8 mouse cellular contexts compared by ENCODE assay signal in the genomic region with DNA sequence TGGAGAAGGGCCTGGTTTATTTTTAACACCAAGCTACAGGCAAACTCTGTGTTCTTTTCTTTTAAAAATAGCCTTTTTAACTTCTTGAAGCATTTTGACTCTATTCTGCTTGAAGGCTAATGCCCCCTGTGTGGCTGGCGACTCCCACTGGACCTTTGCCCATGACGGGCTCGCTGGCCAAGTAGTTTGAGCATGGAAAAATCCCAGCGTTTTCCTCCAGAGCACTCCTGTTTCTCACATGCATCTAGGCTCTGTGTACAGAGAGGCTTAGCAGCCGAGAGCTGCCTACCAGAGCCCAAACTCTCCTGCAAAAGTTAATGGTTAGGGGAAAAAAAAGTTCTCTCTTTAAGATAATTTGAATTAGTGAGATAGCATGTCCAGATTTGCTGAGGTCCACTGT. TPM values are rescaled to one million over a fixed set of nuclear protein-coding genes. Genes with fewer than 3 reads are reported as not detected.
DNase-seq lines count a peak whose midpoint lies in the region; ATAC-seq and TF ChIP-seq lines count a peak whose summit lies in the region.

No protein-coding gene starts in this region.

- H3K9me3 ChIP-seq in intestine, embryonic 15.5 days: no peaks in the 10 kb centered on the region
- H3K9me3 ChIP-seq in stomach, embryonic 16.5 days (replicated peaks; ENCODE audit: control insufficient read depth, low read length): no peaks in the 10 kb centered on the region

- peak; percentile 46 to 83 for DNase-seq in adrenal gland, adult (ENCODE audit: inconsistent age in 2 of 2, low spot score in 1 of 2)
- DNase-seq in adrenal gland, postnatal 4 days (ENCODE audit: low spot score in 2 of 2): no peak
- peak; percentile 74 for DNase-seq in adrenal gland, postnatal 10 days
- peak; percentile 30 to 32 for DNase-seq in left cerebral cortex, adult 8-10 months (ENCODE audit: low spot score in 2 of 2)

- WGBS in intestine, embryonic 15.5 days: 31% methylated on average over 5 of the region's 5 CpGs
- WGBS in stomach, embryonic 16.5 days: 31% methylated on average over 5 of the region's 5 CpGs

- no peak overlapping the region for H3K9ac ChIP-seq in intestine, embryonic 15.5 days
- H3K9ac ChIP-seq in stomach, embryonic 16.5 days (ENCODE audit: low read length): no peak overlapping the region

- no peaks in the 10 kb centered on the region for H3K27me3 ChIP-seq in intestine, embryonic 15.5 days (replicated peaks)
- H3K27me3 ChIP-seq in stomach, embryonic 16.5 days (ENCODE audit: control insufficient read depth, insufficient read depth, low read length): no peaks in the 10 kb centered on the region

- H3K4me3 ChIP-seq in embryonic fibroblast, embryonic 13.5 days (ENCODE audit: insufficient read depth, low read length): no peak overlapping the region
- H3K4me3 ChIP-seq in intestine, embryonic 15.5 days (replicated peaks): no peak overlapping the region
- no peak overlapping the region for H3K4me3 ChIP-seq in stomach, embryonic 16.5 days (replicated peaks; ENCODE audit: low read length)

- peak; percentile 54 for ATAC-seq in intestine, embryonic 15.5 days
- ATAC-seq in stomach, embryonic 16.5 days (ENCODE audit: insufficient read depth, low FRiP score): 0 out of 2 replicates have a peak, but pooled peaks have one; percentile 46
- no peak for ATAC-seq in activated CD4-positive, CD25-positive, alpha-beta regulatory T cell, adult 4 months

- H3K4me2 ChIP-seq in intestine, embryonic 15.5 days (replicated peaks): 0 out of 2 replicates have a peak overlapping the region, but pooled peaks have one; percentile 4
- no peak overlapping the region for H3K4me2 ChIP-seq in stomach, embryonic 16.5 days (ENCODE audit: low read depth, low read length)

- H3K4me1 ChIP-seq in embryonic fibroblast, embryonic 13.5 days (ENCODE audit: control insufficient read depth, insufficient read depth, low read length): peaks cover 3% of the 10 kb centered on the region; the same call in 1 of the 2 replicates
- H3K4me1 ChIP-seq in intestine, embryonic 15.5 days (replicated peaks): 0 out of 2 replicates have a peak, but pooled peaks cover 3% of the 10 kb centered on the region
- peaks cover 8% of the 10 kb centered on the region; the same call in 1 of the 2 replicates for H3K4me1 ChIP-seq in stomach, embryonic 16.5 days (ENCODE audit: control insufficient read depth, insufficient read depth, low read length)

- no peak for TF ChIP-seq CTCF in embryonic fibroblast, embryonic 13.5 days (IDR thresholded peaks at IDR 0.05; ENCODE audit: borderline replicate concordance, insufficient read depth, low read length)

- H3K36me3 ChIP-seq in intestine, embryonic 15.5 days: no peaks in the 10 kb centered on the region
- no peaks in the 10 kb centered on the region for H3K36me3 ChIP-seq in stomach, embryonic 16.5 days (ENCODE audit: control insufficient read depth, insufficient read depth, low read length)

- H3K27ac ChIP-seq in embryonic fibroblast, embryonic 13.5 days (ENCODE audit: insufficient read depth, low read length): peak overlapping the region; percentile 0; the same call in 1 of the 2 replicates
- no peak overlapping the region; the same call in 1 of the 2 replicates for H3K27ac ChIP-seq in intestine, embryonic 15.5 days
- peak overlapping the region; percentile 63 for H3K27ac ChIP-seq in stomach, embryonic 16.5 days (ENCODE audit: low read length)

- TF ChIP-seq POLR2A in embryonic fibroblast, embryonic 13.5 days (IDR thresholded peaks at IDR 0.05; ENCODE audit: low read depth, low read length): no peak

RNA-seq across cellular contexts. Expression of gene Anapc15-ps, which starts 52.7 kb away (rescaled TPM):
- total RNA-seq in adrenal gland, postnatal 4 days (2021): not detected
- total RNA-seq in adrenal gland, postnatal 10 days (2021): not detected
- not detected in 2 replicates for polyA plus RNA-seq in embryonic fibroblast, embryonic 13.5 days (2011; ENCODE audit: insufficient read length, low read depth, missing spikeins)
- not detected in 2 replicates for polyA plus RNA-seq in intestine, embryonic 15.5 days (2015; fragmentation: Nextera tagmentation; extraction: Ambion mirVana)
- total RNA-seq in left cerebral cortex, adult 8-10 months (2022): not detected
- 0.70 TPM in 1 of 2 replicates, not detected in the other for polyA plus RNA-seq in stomach, embryonic 16.5 days (2015; fragmentation: Nextera tagmentation; extraction: Ambion mirVana)
- polyA plus RNA-seq in activated CD4-positive, CD25-positive, alpha-beta regulatory T cell, adult 4 months (2017; shearing (Covaris generic)): not detected

Comparison
In these comparisons a context has a peak if more than half of its experiments do, and no peak if none do; other contexts are left out.
1. DNase-seq: peak in adrenal gland, adult (2 of 2), adrenal gland, postnatal 10 days (single experiment) and left cerebral cortex, adult 8-10 months (2 of 2); none in adrenal gland, postnatal 4 days (0 of 2).